Mouse (Mus musculus) myocyte (in vitro differentiated cells): ENCODE measurements around the gene Zfp385c.

ENCODE experiments used
- CEBPB ChIP-seq: IDR thresholded peaks from 2 replicates; pipeline ENCODE4 v1.6.1; 2011; ENCODE audit warnings: mild to moderate bottlenecking, moderate library complexity; ENCODE audit not compliant: poor library complexity, insufficient read depth, severe bottlenecking
- E2F4 ChIP-seq: IDR thresholded peaks from one replicate; pipeline ENCODE4 v1.6.1; 2011; ENCODE audit warnings: mild to moderate bottlenecking, control low read depth, moderate library complexity; ENCODE audit not compliant: insufficient read depth
- POLR2A ChIP-seq: IDR thresholded peaks from one replicate; pipeline ENCODE4 v1.6.1; 2011; ENCODE audit warnings: low read depth, mild to moderate bottlenecking, control low read depth, moderate library complexity; ENCODE audit not compliant: insufficient read length
- TCF3 ChIP-seq: IDR thresholded peaks from one replicate; pipeline ENCODE4 v1.6.1; 2011; ENCODE audit warnings: low read depth, control low read depth; ENCODE audit not compliant: insufficient read length
- USF1 ChIP-seq: IDR thresholded peaks from one replicate; pipeline ENCODE4 v1.6.1; 2011; ENCODE audit warnings: low read depth, mild to moderate bottlenecking, control low read depth, moderate library complexity

DNA sequence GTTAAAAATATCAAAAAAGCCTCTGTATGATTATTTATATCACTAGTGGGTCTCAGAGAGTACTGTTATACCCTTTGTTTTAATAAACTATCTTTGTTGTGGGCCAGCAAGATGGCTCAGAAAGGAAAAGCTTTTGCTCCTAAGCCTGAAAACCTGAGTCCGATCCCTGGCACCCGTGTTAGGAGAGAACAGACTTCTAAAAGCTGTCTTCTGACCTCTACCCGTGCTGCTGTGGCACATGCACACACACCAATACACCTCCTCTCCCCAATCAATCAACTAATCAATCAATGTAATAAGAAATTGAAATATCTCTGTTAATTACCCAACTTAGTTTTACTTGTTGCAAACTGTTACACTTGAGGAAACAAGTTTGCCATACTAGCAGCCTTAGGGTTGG, 8.5 kb upstream of the Zfp385c start:
- TF ChIP-seq POLR2A (no peak), TCF3 (no peak), CEBPB (no peak), E2F4 (no peak), USF1 (no peak)
